Mouse (Mus musculus) CH12.LX (cell line): ENCODE measurements at regions not wholly inside any gene's neighbourhood (a gene's known extent, or its start where the extent isn't known, plus 50 kb on each side); places are given as distances from the start of the nearest gene placed in this dataset.

Experiments
- CTCF ChIP-seq, 2 experiments: IDR thresholded peaks in 1 of 2; conservative IDR thresholded peaks in 1 of 2; 2 replicates each; pipeline ENCODE4 v1.5.1; 2011 to 2012; ENCODE audit warnings: low read depth in 2 of 2, low read length in 2 of 2, improper control_type of control experiment in 1 of 2, inconsistent platforms in 1 of 2, mild to moderate bottlenecking in 1 of 2, moderate library complexity in 1 of 2
- EP300 ChIP-seq: IDR thresholded peaks from 2 replicates; pipeline ENCODE4 v1.6.1; 2011; ENCODE audit warnings: low read length, improper control_type of control experiment
- HCFC1 ChIP-seq: IDR thresholded peaks from 2 replicates; pipeline ENCODE4 v1.6.1; 2012; ENCODE audit warnings: low read depth, mild to moderate bottlenecking, inconsistent platforms, low read length, improper control_type of control experiment
- NRF1 ChIP-seq: IDR thresholded peaks from 2 replicates; pipeline ENCODE4 v1.6.1; 2014; ENCODE audit warnings: low read depth, mild to moderate bottlenecking, inconsistent platforms, low read length, improper control_type of control experiment, moderate library complexity
- POLR2A ChIP-seq: IDR thresholded peaks from 2 replicates; pipeline ENCODE4 v1.6.1; 2011; ENCODE audit warnings: low read depth, mild to moderate bottlenecking, improper control_type of control experiment, low read length
- RCOR1 ChIP-seq: conservative IDR thresholded peaks from 2 replicates; pipeline ENCODE4 v1.6.1; 2012; ENCODE audit warnings: low read depth, mild to moderate bottlenecking, inconsistent platforms, low read length, improper control_type of control experiment
- UBTF ChIP-seq: IDR thresholded peaks from 2 replicates; pipeline ENCODE4 v1.6.1; 2012; ENCODE audit warnings: low read depth, mild to moderate bottlenecking, inconsistent platforms, low read length, improper control_type of control experiment, moderate library complexity
- USF1 ChIP-seq: IDR thresholded peaks from 2 replicates; pipeline ENCODE4 v1.6.1; 2014; ENCODE audit warnings: low read depth, mild to moderate bottlenecking, inconsistent platforms, low read length, improper control_type of control experiment

DNA sequence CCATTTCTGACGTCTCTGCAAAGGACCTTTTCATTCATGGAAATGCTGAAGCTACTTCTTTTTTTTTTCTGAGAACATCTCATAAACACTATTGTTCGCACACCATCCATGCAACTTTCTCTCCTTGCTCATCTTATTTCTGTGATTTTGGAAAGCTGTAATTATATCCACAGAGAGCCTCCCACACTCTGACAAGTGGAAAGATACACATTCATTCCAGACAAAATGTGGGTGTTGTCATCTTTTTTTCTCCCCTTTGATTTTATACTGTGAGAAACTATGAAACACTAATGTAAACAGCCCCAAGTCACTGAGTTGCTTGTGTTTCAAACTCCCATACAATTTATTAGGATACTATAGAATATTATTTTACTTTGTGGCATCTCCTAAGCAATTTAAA is 129.6 kb upstream of the Galnt5 start:
- TF ChIP-seq HCFC1: no peak
- TF ChIP-seq USF1: no peak
- no peak for TF ChIP-seq EP300
- no peak for TF ChIP-seq RCOR1
- TF ChIP-seq UBTF: no peak
- no peak for TF ChIP-seq POLR2A
- no peak for TF ChIP-seq CTCF (conservative IDR thresholded peaks at IDR 0.05 in 1 of 2, IDR thresholded peaks at IDR 0.05 in 1 of 2; ENCODE audit: low read depth in 2 of 2, low read length in 2 of 2)
- TF ChIP-seq NRF1: no peak
